Mouse (Mus musculus): ENCODE measurements around the gene Trim33.

Trim33 gene

GRCm38 (mm10) chr3:103397523-103397922 is 118.4 kb downstream of the Trim33 start:
- no peak for DNase-seq (ENCODE audit: low read depth, low spot score)

- no peak for DNase-seq (ENCODE audit: low read depth, low spot score)
These were observed 121.7 kb downstream of the Trim33 start for GRCm38 (mm10) chr3:103400807-103401206.

DNA sequence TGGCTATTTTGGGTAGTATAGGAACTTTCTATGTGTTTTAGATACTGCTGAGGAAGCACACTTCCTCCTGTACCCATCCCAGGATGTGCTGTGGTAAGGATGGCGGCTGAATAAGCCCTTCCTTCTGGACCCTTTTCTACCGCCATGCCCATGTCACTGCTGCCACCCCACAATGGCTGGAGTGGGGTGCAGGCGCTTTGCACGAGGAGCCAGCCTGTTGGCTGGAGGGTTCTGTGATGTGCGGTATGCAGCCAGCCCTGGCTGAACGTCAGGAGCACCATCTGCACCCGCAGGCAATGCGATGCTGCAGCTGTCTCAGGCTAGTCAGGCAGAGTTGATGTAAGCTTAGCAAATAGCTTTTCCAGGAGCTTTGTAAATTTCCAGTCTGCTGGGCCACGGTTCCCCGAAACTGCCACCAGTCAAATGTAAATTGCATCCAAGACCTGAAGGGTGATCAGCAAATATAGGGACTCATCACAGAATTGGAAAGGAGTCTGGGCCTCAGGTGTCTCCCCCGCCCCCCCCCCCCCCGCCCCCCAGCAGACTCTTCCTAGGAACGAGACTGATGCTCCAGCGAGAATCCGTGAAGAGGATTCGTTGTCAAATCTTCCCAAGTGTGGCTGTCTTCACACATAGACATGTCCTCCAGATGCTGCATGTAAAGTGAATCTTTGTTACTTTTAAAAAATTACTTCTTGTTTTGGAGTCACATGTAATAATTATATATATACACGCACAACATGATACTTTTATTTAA is 122.4 kb downstream of the Trim33 start:
- peak; percentile 30 for DNase-seq (ENCODE audit: low read depth, low spot score)

DNA sequence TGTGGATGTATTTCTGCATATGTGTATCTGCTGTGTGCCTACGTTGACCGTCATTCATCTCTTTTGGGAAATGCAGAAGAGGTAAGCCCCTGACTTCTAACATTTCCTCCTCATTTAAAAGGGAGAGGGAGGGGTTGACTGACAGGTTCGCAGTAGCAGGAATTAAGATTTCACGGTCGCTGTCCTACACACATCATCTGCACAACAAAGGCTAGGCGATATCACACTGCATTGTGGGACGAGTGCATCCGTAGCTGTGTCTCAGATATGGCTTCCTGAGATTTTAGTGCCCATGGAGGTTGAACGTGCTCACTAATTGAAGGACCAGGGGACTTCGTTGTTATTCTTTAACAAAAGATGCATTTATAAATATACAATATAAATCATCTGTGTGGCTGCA is 123.1 kb downstream of the Trim33 start:
- DNase-seq (ENCODE audit: low read depth, low spot score) = no peak

GRCm38 (mm10) chr3:103405135-103405534 is 126.0 kb downstream of the Trim33 start:
- no peak for DNase-seq (ENCODE audit: low read depth, low spot score)

DNA sequence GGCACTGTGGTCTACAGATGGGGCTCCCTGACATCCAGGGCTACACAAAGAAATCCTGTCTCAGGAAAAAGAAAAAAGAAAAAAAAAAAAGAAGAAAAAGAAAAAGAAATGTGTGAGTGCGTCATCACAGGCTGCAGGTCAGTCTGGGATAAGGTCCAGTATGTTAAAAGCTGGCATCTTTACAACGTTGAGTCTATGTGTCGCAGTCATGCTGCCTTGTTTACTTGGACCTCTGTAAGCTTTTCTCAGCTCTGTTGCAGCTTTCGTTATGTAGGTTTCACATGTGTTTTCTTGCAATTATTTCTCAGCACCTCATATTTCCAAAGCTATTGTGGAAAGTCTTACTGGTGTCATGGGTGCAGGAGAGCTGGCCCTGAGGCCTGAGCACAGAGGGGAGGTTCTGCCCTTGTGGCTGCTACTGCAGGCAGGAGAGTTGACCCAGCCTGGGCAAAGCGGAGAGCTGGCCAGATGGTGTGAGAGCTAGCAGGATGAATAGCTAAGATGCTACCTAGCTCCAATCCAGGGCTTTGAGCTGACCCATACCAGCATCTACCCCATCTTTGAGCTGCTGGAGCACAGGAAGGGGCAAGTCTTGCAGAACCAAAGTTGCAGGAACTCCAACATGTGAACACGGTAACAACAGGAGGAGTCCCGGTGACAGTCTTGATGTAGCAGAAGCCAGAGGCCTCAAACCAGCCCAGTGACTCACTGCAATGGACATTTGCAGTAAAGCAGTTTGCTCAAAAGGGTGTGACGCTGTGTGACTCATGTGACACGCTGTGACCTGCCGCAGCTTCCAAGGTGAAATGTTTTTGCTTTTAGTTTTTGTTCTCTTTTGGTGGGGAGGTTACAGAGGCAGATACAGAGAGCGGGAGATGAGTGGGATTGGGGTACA is 127.0 kb downstream of the Trim33 start:
- DNase-seq (ENCODE audit: low read depth, low spot score) = no peak
